Mouse (Mus musculus): ENCODE measurements around the gene Rassf5.

GRCm38 (mm10) chr1:131223345-131223744, 21.7 kb downstream of the Rassf5 start:
- TF ChIP-seq CTCF (IDR thresholded peaks at IDR 0.05; ENCODE audit: borderline replicate concordance, control insufficient read depth, extremely low read depth, insufficient read depth, low read length, poor library complexity): no peak
- TF ChIP-seq POLR2A (IDR thresholded peaks at IDR 0.05; ENCODE audit: control insufficient read depth, extremely low read depth, insufficient read depth, low read length, poor library complexity): no peak
